Mouse (Mus musculus) CH12.LX (cell line): ENCODE measurements around the gene Rffl.

ENCODE experiments used
- CTCF ChIP-seq, 2 experiments: IDR thresholded peaks in 1 of 2; conservative IDR thresholded peaks in 1 of 2; 2 replicates each; pipeline ENCODE4 v1.5.1; 2011 to 2012; ENCODE audit warnings: low read depth in 2 of 2, low read length in 2 of 2, improper control_type of control experiment in 1 of 2, inconsistent platforms in 1 of 2, mild to moderate bottlenecking in 1 of 2, moderate library complexity in 1 of 2
- E2F4 ChIP-seq: IDR thresholded peaks from 2 replicates; pipeline ENCODE4 v1.6.1; 2011; ENCODE audit warnings: low read depth, low read length, improper control_type of control experiment; ENCODE audit not compliant: insufficient replicate concordance
- ELF1 ChIP-seq: IDR thresholded peaks from 2 replicates; pipeline ENCODE4 v1.6.1; 2014; ENCODE audit warnings: low read depth, mild to moderate bottlenecking, inconsistent platforms, low read length, improper control_type of control experiment
- GABPA ChIP-seq: IDR thresholded peaks from 2 replicates; pipeline ENCODE4 v1.6.1; 2012; ENCODE audit warnings: low read depth, low read length, improper control_type of control experiment, inconsistent platforms; ENCODE audit not compliant: insufficient replicate concordance
- HCFC1 ChIP-seq: IDR thresholded peaks from 2 replicates; pipeline ENCODE4 v1.6.1; 2012; ENCODE audit warnings: low read depth, mild to moderate bottlenecking, inconsistent platforms, low read length, improper control_type of control experiment
- JUN ChIP-seq: IDR thresholded peaks from 2 replicates; pipeline ENCODE4 v1.6.1; 2011; ENCODE audit warnings: low read depth, mild to moderate bottlenecking, low read length, improper control_type of control experiment, moderate library complexity; ENCODE audit not compliant: insufficient read depth
- MAFK ChIP-seq: IDR thresholded peaks from 2 replicates; pipeline ENCODE4 v1.6.1; 2011; ENCODE audit warnings: low read length, improper control_type of control experiment; ENCODE audit not compliant: insufficient replicate concordance
- MXI1 ChIP-seq: IDR thresholded peaks from 2 replicates; pipeline ENCODE4 v1.6.1; 2011; ENCODE audit warnings: mild to moderate bottlenecking, low read depth, low read length, improper control_type of control experiment
- NELFE ChIP-seq: IDR thresholded peaks from 2 replicates; pipeline ENCODE4 v1.6.1; 2011; ENCODE audit warnings: low read depth, low read length, improper control_type of control experiment
- POLR2A ChIP-seq: IDR thresholded peaks from 2 replicates; pipeline ENCODE4 v1.6.1; 2011; ENCODE audit warnings: low read depth, mild to moderate bottlenecking, improper control_type of control experiment, low read length
- SMC3 ChIP-seq: IDR thresholded peaks from 2 replicates; pipeline ENCODE4 v1.6.1; 2011; ENCODE audit warnings: low read depth, low read length, improper control_type of control experiment
- TBP ChIP-seq: conservative IDR thresholded peaks from 2 replicates; pipeline ENCODE4 v1.6.1; 2011; ENCODE audit warnings: low read depth, low read length, improper control_type of control experiment
- TCF12 ChIP-seq: IDR thresholded peaks from 2 replicates; pipeline ENCODE4 v1.6.1; 2014; ENCODE audit warnings: low read depth, mild to moderate bottlenecking, inconsistent platforms, low read length, improper control_type of control experiment
- ZMIZ1 ChIP-seq: IDR thresholded peaks from 2 replicates; pipeline ENCODE4 v1.6.1; 2012; ENCODE audit warnings: low read depth, mild to moderate bottlenecking, inconsistent platforms, low read length, improper control_type of control experiment

GRCm38 (mm10) chr11:82899720-82900119, 28.7 kb upstream of the Rffl start:
- TF ChIP-seq GABPA = no peak
- TF ChIP-seq POLR2A = peak; percentile 31; the same call in 1 of the 2 replicates
- TF ChIP-seq NELFE = no peak
- no peak for TF ChIP-seq CTCF (conservative IDR thresholded peaks at IDR 0.05 in 1 of 2, IDR thresholded peaks at IDR 0.05 in 1 of 2; ENCODE audit: low read depth in 2 of 2, low read length in 2 of 2)
- TF ChIP-seq ZMIZ1 = no peak
- TF ChIP-seq HCFC1 = no peak
- TF ChIP-seq MXI1 = no peak
- no peak for TF ChIP-seq SMC3
- no peak for TF ChIP-seq ELF1
- TF ChIP-seq TCF12 = no peak
- no peak for TF ChIP-seq E2F4
- no peak for TF ChIP-seq MAFK
- TF ChIP-seq TBP = no peak
- TF ChIP-seq JUN = no peak
